Mouse (Mus musculus) intestine, postnatal 0 days (tissue): ENCODE data around the gene Ifnar1. TPM values are rescaled to one million over a fixed set of nuclear protein-coding genes. Genes with fewer than 3 reads are reported as not detected.
"Not testable (repeated sequence)": the region's sequence is repeated elsewhere in the genome, so short reads cannot be mapped to it uniquely, and the experiment has no call there.

Source experiments
- ATAC-seq: fragments of 200-750 bp; cut with Nextera tagmentation; 2 replicates; pipeline ENCODE4 v1.8.0; 2017; ENCODE audit warnings: mild to moderate bottlenecking, moderate TSS enrichment, moderate library complexity
- H3K27ac ChIP-seq: fragments of 300-500 bp; sonication (generic); 2 replicates; pipeline ENCODE4 v1.5.1; 2014; ENCODE audit warnings: mild to moderate bottlenecking, low read depth, low read length, moderate library complexity
- H3K27me3 ChIP-seq: fragments of 300-500 bp; sonication (generic); replicated peaks from 2 replicates; pipeline ENCODE4 v1.6.1; 2014; ENCODE audit warnings: low read length, mixed read lengths; ENCODE audit not compliant: control insufficient read depth, insufficient read depth
- H3K36me3 ChIP-seq: fragments of 300-500 bp; sonication (generic); 2 replicates; pipeline ENCODE4 v1.6.1; 2014; ENCODE audit warnings: mild to moderate bottlenecking, moderate library complexity; ENCODE audit not compliant: control insufficient read depth, insufficient read depth
- H3K4me1 ChIP-seq: fragments of 300-500 bp; sonication (generic); replicated peaks from 2 replicates; pipeline ENCODE4 v1.6.1; 2014; ENCODE audit warnings: antibody characterized with exemption, low read length, mixed read lengths; ENCODE audit not compliant: control insufficient read depth, insufficient read depth
- H3K4me2 ChIP-seq: fragments of 300-500 bp; sonication (generic); replicated peaks from 2 replicates; pipeline ENCODE4 v1.6.1; 2014; ENCODE audit warnings: low read depth, mild to moderate bottlenecking, moderate library complexity
- H3K4me3 ChIP-seq: fragments of 300-500 bp; sonication (generic); 2 replicates; pipeline ENCODE4 v1.5.1; 2014; ENCODE audit warnings: low read depth, low read length
- H3K9ac ChIP-seq: fragments of 300-500 bp; sonication (generic); 2 replicates; pipeline ENCODE4 v1.6.1; 2014; ENCODE audit warnings: mild to moderate bottlenecking, low read depth, low read length
- H3K9me3 ChIP-seq: fragments of 300-500 bp; sonication (generic); 2 replicates; pipeline ENCODE4 v1.6.1; 2016; ENCODE audit warnings: mixed run types; ENCODE audit not compliant: control insufficient read depth
- CTCF ChIP-seq: sonication (generic); IDR thresholded peaks from 2 replicates; pipeline ENCODE4 v1.5.1; 2016; ENCODE audit warnings: low read depth, mild to moderate bottlenecking, control low read depth, antibody characterized with exemption, moderate library complexity
- WGBS: fragments of 180-500 bp; shearing (Covaris S2); extraction: QIAGEN DNeasy Blood & Tissue Kit; methylation state at CpG from one replicate; pipeline ENCODE4 v1.1.7; 2014; 5-methylcytosine and 5-hydroxymethylcytosine counted together
- polyA plus RNA-seq: library from polyadenylated mRNA; unstranded; fragments of >200 nt; fragmentation: Nextera tagmentation; extraction: Ambion mirVana; gene quantifications from 2 replicates; pipeline ENCODE4 v1.2.1, GENCODE M21; 2015

The Ifnar1 gene
- polyA plus RNA-seq, 1 experiment from 2014 or later = 18.2 TPM

- no peaks in the 10 kb centered on the region for H3K36me3 ChIP-seq
- ATAC-seq = peak; percentile 89
- no peaks in the 10 kb centered on the region for H3K4me1 ChIP-seq
- no peak overlapping the region for H3K4me2 ChIP-seq
- H3K9ac ChIP-seq = no peak overlapping the region
- WGBS = 70% methylated on average over 18 of the region's 18 CpGs
- H3K27me3 ChIP-seq = no peaks in the 10 kb centered on the region
- H3K4me3 ChIP-seq = no peak overlapping the region
- no peak for TF ChIP-seq CTCF
- no peak overlapping the region for H3K27ac ChIP-seq
- no peaks in the 10 kb centered on the region for H3K9me3 ChIP-seq
Observed at GRCm38 (mm10) chr16:91522479-91523309, 37.7 kb downstream of the Ifnar1 start.

GRCm38 (mm10) chr16:91524206-91524605 lies 39.2 kb downstream of the Ifnar1 start:
- WGBS = 75% methylated on average over 5 of the region's 5 CpGs

GRCm38 (mm10) chr16:91526274-91526673 lies 41.2 kb downstream of the Ifnar1 start:
- TF ChIP-seq CTCF = no peak
- ATAC-seq = no peak
- Histone ChIP-seq H3K9ac (no peak overlapping the region), H3K4me3 (no peak overlapping the region), H3K27me3 (no peaks in the 10 kb centered on the region), H3K9me3 (no peaks in the 10 kb centered on the region), H3K4me2 (no peak overlapping the region), H3K4me1 (no peaks in the 10 kb centered on the region), H3K36me3 (no peaks in the 10 kb centered on the region), H3K27ac (no peak overlapping the region)
- WGBS = 93% methylated on average over 6 of the region's 6 CpGs

More at GRCm38 (mm10) chr16:91524206-91524605, 39.2 kb downstream of the Ifnar1 start:
- no peak for TF ChIP-seq CTCF
- H3K4me1 ChIP-seq = no peaks in the 10 kb centered on the region
- H3K27me3 ChIP-seq = no peaks in the 10 kb centered on the region
- H3K27ac ChIP-seq = no peak overlapping the region
- H3K36me3 ChIP-seq = no peaks in the 10 kb centered on the region
- H3K9ac ChIP-seq = no peak overlapping the region
- H3K9me3 ChIP-seq = no peaks in the 10 kb centered on the region
- no peak for ATAC-seq
- no peak overlapping the region for H3K4me2 ChIP-seq
- no peak overlapping the region for H3K4me3 ChIP-seq

- Histone ChIP-seq H3K9ac (no peak overlapping the region), H3K27me3 (no peaks in the 10 kb centered on the region), H3K4me1 (no peaks in the 10 kb centered on the region), H3K36me3 (no peaks in the 10 kb centered on the region), H3K27ac (no peak overlapping the region), H3K4me3 (no peak overlapping the region), H3K4me2 (no peak overlapping the region), H3K9me3 (no peaks in the 10 kb centered on the region)
- no peak for ATAC-seq
- TF ChIP-seq CTCF = peak; percentile 71
- 73% methylated on average over 10 of the region's 10 CpGs for WGBS
Observed at GRCm38 (mm10) chr16:91527051-91527450, 42.0 kb downstream of the Ifnar1 start.

- WGBS = 39% methylated on average over 5 of the region's 5 CpGs
- Histone ChIP-seq H3K4me1 (0 out of 2 replicates have a peak, but pooled peaks cover 3% of the 10 kb centered on the region), H3K4me2 (no peak overlapping the region), H3K36me3 (no peaks in the 10 kb centered on the region), H3K4me3 (no peak overlapping the region), H3K9ac (no peak overlapping the region), H3K27ac (no peak overlapping the region), H3K27me3 (no peaks in the 10 kb centered on the region), H3K9me3 (no peaks in the 10 kb centered on the region)
- no peak for TF ChIP-seq CTCF
- ATAC-seq = no peak
Observed at GRCm38 (mm10) chr16:91527500-91527899, 42.5 kb downstream of the Ifnar1 start.

GRCm38 (mm10) chr16:91528578-91528977 lies 43.5 kb downstream of the Ifnar1 start:
- Histone ChIP-seq H3K27ac (no peak overlapping the region), H3K36me3 (no peaks in the 10 kb centered on the region), H3K27me3 (no peaks in the 10 kb centered on the region), H3K4me1 (0 out of 2 replicates have a peak, but pooled peaks cover 5% of the 10 kb centered on the region), H3K4me2 (no peak overlapping the region), H3K9ac (no peak overlapping the region), H3K4me3 (no peak overlapping the region), H3K9me3 (no peaks in the 10 kb centered on the region)
- peak; percentile 61 for TF ChIP-seq CTCF
- WGBS = 76% methylated on average over 9 of the region's 9 CpGs
- no peak for ATAC-seq

GRCm38 (mm10) chr16:91530830-91531229 lies 45.8 kb downstream of the Ifnar1 start:
- 84% methylated on average over 4 of the region's 4 CpGs for whole genome bisulfite sequencing
- H3K9ac ChIP-seq, H3K36me3 ChIP-seq, H3K27ac ChIP-seq, ATAC-seq, H3K27me3 ChIP-seq, H3K4me1 ChIP-seq, H3K4me2 ChIP-seq, H3K4me3 ChIP-seq, H3K9me3 ChIP-seq: not testable (repeated sequence)
